Mouse (Mus musculus) adrenal gland, postnatal 14 days (tissue): Measurements from ENCODE around the gene Cnr2. TPM values are rescaled to one million over a fixed set of nuclear protein-coding genes. Genes with fewer than 3 reads are reported as not detected.
A peak's percentile ranks its signal among the peaks of the same experiment; 100 is the strongest.

ENCODE experiments used
- DNase-seq: peaks from one replicate; pipeline ENCODE4 v3.0.0; 2021; ENCODE audit warnings: mixed read lengths
- long read RNA-seq, 2 experiments: library from polyadenylated mRNA; stranded (forward); transcript quantifications; one replicate each; pipeline ENCODE4 v2.0.0; 2021
- total RNA-seq: library from RNA; stranded (reverse); gene quantifications from 2 replicates; pipeline ENCODE4 v1.2.3, GENCODE M21; 2021

Gene Cnr2
- 1.9 and 4.7 TPM in 2 replicates for total RNA-seq
- long read RNA-seq, experiment 1, transcript Cnr2-201 (2 exons, 3,756 nt) = major isoform, 5 of 6 reads
- long read RNA-seq, experiment 1, partial matches to known transcripts = 1 of 6 reads
- long read RNA-seq, experiment 1, other reads (novel, unspliced or antisense) = 0 of 6 reads
- long read RNA-seq, experiment 2, partial matches to known transcripts = 0 of 1 reads
- long read RNA-seq, experiment 2, other reads (novel, unspliced or antisense) = 0 of 1 reads

DNA sequence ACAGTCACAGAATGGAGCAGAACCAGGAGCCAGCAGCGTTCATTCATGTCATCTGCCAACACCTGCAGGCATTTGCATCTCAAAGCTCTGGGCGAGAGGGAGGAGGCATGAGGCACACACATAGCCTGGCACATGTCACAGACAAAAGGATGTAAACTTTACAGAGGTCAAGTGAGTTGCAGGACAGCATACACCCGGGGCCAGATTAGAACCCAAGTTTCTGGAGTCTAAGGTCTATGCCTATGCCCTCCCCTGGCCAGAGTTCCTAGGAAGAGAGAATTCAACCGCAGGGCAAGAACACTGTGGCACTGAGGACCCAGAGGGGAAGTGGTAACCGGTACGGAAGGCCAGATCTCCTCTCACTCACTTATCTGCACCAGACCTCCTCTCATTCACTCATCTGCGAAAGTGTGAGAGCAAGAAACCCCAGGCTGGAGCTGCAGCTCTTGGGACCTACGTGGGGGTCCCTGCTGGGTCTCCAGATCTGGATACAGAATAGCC is at the start of gene Cnr2:
Gene Cnr2 (plus strand): TSS at position 324 of the 501 bp plus-strand sequence.
- DNase-seq = no peak

DNA sequence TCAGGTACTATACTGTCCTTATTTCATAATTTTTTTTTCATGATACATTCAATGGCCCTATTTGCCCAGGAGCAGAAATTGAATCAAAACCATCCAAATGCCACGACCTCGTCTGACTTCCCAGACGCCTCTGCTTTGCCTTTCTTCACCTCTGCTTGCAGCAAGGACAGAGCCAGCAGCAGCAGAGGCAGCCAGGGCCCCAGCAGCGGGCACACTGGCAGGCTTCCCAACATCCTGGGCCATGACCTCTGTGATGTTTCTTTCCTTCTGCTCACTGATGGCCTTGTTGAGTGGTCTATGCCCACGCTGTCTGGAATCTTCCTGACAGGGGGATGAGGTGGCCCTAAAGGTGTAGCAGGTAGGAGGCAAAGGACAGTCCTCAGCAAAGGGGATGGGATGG is 47.6 kb upstream of the Cnr2 start:
- DNase-seq = peak; percentile 85

DNA sequence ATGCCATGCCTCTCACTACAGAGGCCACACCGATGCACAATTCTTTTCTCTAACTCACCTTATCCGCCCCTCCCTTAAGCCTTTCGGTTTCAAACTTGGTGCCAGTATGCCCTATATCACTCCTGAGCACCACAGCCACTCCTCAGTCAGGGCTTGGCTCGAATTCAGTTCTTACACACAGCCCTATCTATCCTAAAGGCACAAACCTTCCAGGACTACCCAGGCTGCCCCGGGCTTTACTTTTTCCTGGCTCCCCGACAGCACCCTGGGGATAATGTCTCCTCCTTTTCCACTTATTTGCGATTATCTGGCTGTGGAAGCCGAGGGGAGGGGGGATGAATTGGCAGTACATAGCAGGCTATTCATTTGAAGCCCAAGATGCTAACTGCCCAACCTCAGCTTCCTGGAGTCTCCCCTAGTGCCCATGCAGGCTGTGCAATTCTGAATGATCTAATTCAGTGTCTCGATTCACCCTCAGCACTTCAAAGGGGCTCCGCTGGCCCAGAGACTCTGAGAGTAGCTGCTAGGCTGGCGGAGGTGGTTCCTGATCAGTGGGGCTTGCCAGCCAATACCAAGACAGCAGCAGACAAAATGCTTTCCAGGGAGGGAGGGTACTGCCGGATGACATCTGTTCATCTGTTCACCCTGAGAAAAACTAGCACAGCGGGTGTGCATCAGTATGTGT is 44.6 kb upstream of the Cnr2 start:
- DNase-seq = peak; percentile 29

DNA sequence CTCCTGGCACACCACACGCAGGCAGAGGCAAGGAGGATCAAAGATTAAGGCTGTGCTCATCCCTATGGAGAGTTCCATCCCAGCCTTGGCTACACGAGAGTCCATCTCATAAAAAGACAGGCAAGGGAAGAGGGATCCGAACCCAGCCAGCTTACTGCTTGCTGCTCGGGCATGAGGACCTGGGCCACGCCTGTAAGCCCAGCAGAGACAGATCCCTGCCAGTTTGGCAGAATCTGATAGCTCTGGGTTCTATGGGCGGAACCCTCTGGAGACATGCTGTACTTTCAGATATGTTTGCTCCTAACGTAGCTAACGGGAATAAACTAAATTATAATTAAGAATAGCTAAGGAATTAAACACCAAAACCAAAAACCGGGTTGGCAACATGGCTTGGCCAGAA is 43.3 kb upstream of the Cnr2 start:
- no peak for DNase-seq

GRCm38 (mm10) chr4:135853987-135854546 is 41.1 kb upstream of the Cnr2 start:
- DNase-seq = no peak

- DNase-seq = no peak
Measured at GRCm38 (mm10) chr4:135854630-135855029, 40.6 kb upstream of the Cnr2 start.

GRCm38 (mm10) chr4:135855080-135855479 is 40.1 kb upstream of the Cnr2 start:
- DNase-seq = peak; percentile 42

GRCm38 (mm10) chr4:135855536-135856222 is 39.5 kb upstream of the Cnr2 start, which contains the start of gene Srsf10:
Srsf10 (plus strand) TSS chr4:135855747.
- peak; percentile 98 for DNase-seq

DNA sequence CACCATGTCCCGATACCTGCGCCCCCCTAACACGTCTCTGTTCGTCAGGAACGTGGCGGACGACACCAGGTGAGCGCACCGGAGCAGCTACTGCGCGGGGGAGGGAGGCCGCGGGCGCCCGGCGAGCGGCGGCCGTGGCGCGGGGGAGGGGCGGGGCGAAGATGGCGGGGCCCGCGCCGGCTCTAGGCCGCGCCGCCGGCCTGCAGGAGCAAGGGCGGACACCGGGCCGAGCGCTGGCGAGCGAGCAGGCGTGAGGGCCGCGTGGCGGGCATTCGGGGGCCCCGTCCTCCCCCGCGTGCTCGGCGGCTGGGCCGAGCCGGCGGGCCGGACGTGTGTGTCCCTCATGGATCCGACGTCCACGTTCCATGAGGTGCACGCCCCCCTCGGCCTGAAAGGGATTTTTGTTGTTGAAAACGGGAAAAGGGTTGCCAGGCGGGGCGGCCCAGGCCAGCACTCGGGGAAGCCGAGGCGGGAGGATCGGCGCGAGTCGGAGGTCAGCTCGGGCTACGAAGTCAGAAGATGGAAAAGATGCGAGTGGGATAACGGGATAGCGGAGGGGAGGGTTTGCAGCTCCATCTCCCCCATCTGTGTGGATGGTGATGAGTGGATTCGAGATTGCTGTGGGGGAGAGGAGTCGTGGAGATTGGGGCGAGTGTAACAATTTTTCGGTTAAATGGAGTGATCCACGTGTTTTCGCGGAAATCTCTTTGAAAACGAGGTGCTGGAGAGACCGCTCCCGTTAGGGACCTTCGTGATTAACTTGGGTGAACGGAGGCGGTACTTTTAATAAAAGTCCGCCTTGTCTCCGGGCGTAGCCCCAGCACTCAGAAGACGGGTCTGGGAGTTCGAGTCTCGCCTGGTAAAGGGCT is 38.7 kb upstream of the Cnr2 start:
- DNase-seq = peak; percentile 85

DNA sequence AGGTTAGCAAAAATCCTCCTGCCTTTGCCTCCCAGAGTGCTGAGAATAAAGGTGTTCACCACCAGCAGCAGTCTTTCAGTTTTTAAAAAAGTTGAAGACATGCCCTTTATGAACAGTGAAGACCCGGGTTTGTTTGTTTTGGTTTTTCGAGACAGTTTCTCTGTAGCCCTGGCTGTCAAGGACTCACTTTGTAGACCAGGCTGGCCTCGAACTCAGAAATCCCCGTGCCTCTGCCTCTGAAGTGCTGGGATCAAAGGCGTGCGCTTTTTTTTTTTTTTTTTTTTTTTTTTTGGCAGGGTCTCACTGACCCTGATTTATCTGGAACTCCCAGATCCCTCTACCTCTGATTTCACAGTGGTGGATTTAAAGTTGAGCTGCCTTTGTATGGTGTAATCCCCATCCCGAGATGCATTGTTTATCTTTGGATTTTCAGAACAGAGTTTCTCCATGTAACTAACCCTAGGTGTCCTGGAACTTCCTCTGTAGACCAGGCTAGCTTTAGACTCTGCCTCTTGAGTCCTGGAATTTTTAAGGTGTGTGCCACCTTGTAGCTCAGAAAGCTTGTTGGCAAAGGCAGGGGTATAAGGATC is 37.5 kb upstream of the Cnr2 start:
- no peak for DNase-seq

DNA sequence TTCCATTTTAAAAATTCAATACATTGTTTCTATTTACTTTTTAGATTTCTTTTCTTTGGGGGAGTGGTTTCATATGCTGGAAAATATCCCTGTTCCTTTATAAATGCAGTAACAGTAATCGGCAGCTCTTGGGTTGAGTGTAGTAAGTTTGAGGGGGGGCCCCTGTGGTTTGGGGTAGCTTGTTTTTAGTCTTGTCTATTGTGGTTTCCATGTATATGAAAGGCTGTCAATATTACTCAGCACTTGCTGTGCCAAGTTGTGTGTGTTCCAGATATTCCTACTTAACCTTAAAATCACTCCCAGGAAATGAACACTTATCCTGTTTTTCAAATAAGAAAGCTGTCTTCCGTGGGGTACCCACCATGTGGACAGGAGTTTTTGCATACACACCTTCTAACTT is 26.2 kb upstream of the Cnr2 start:
- DNase-seq = no peak

GRCm38 (mm10) chr4:135870227-135871023 is 24.8 kb upstream of the Cnr2 start:
- no peak for DNase-seq

DNA sequence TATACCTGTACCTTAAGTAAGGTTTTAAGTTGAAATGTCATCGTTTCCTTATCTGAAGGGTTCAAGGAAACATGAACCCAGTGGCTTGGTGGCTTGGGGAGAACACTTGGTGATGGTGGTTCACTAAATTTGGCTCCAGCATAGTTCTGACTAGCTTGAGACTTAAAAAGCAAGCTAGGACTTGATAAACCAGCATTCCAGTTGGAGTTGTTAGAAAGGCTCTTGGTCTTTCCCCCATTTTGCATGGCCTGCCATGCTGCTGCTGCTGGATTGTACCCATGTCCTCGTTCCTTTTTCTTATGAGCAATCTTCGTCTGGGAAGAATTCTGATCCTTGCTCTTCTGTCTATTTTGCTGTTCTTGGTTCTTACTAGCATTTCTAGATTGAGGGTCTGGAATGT is 23.2 kb upstream of the Cnr2 start:
- no peak for DNase-seq

- DNase-seq = no peak
Measured at GRCm38 (mm10) chr4:135872589-135873391, 22.4 kb upstream of the Cnr2 start.

DNA sequence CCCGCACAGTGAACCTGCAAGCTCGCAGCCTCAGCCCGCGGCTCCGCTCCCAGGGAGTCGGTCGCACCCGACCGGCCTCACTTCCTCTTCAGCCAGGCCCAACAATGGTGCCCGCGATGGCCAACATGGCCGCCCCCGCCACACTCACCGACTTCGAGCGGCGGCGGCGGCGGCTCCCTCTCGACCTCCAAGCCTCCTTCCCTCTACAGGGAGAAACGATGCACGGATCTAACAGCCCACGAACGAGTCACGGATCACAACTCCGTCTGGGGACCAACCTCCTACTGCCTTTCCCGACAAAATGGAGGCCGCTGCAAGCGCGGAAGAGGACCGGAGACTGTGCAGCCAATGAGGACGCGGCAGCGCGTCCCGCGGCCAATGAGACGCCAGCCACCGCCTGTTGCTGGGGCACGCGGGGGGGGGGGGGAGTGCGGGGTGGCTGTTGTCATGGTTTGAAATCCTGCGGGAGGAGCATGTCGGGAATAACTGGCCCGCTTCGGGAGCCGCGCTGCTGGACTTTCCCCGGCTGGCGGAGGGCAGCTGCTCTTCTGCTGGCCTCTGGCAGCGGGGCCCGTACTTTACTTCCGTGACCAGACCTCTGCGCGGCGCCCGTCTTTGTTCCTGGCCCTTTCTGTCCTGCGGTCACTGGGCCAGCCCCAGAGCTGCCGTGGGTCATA is 21.5 kb upstream of the Cnr2 start, which contains the start of gene Pnrc2:
Gene Pnrc2 (minus strand): TSS at position 325 of the 677 bp plus-strand sequence.
- DNase-seq = peak; percentile 96

- DNase-seq = no peak
Measured at GRCm38 (mm10) chr4:135874564-135875535, 20.3 kb upstream of the Cnr2 start.

DNA sequence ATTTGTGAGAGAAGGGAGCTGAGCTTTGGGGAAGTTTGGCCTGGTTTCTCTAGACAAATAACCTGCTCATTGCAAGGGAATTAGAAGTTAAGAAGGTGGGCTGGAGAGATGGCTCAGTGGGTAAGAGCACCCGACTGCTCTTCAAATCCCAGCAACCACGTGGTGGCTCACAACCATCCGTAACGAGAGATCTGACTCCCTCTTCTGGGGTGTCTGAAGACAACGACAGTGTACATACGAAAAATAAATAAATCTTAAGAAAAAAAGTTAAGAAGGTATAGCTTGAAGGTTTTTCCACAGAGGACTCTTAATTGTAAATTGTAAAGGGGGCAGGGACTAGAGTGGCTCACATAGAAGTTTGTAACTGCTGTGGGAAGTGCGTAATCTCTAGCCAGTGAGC is 19.6 kb upstream of the Cnr2 start:
- DNase-seq = no peak
